Mouse (Mus musculus): ENCODE results near the gene Gm28051.

- TF ChIP-seq GATA1 (IDR thresholded peaks at IDR 0.05; ENCODE audit: borderline replicate concordance, low read length) (no peak), FLI1 (IDR thresholded peaks at IDR 0.05; ENCODE audit: low read length) (no peak)
Measured at GRCm38 (mm10) chr12:102719552-102720315, 37.8 kb downstream of the Gm28051 start.
